Mouse (Mus musculus): ENCODE measurements around the gene Klhl7.

- TF ChIP-seq USF1 (IDR thresholded peaks at IDR 0.05; ENCODE audit: low read depth, low read length) (no peak), POLR2A (IDR thresholded peaks at IDR 0.05; ENCODE audit: control insufficient read depth in 1 of 2, insufficient read depth in 1 of 2, low read depth in 1 of 2, low read length in 2 of 2, poor library complexity in 1 of 2) (peak; percentile 81 to 88), TCF12 (IDR thresholded peaks at IDR 0.05; ENCODE audit: low read depth, low read length) (peak; percentile 68; the same call in 1 of the 2 replicates), CTCF (IDR thresholded peaks at IDR 0.05 in 2 of 3, conservative IDR thresholded peaks at IDR 0.05 in 1 of 3; ENCODE audit: control insufficient read depth in 1 of 3, insufficient read depth in 1 of 3, low read depth in 2 of 3, low read length in 3 of 3, poor library complexity in 1 of 3, severe bottlenecking in 1 of 3) (no peak), MAFK (IDR thresholded peaks at IDR 0.05; ENCODE audit: borderline replicate concordance, low read depth, low read length) (no peak), GABPA (IDR thresholded peaks at IDR 0.05; ENCODE audit: low read depth, low read length) (no peak), MAX (IDR thresholded peaks at IDR 0.05; ENCODE audit: low read length) (no peak; the same call in none of the 2 replicates), CHD2 (IDR thresholded peaks at IDR 0.05; ENCODE audit: low read length) (peak; percentile 62), POLR2AphosphoS2 (IDR thresholded peaks at IDR 0.05; ENCODE audit: low read length) (peak; percentile 44; the same call in 1 of the 2 replicates), GATA1 (IDR thresholded peaks at IDR 0.05; ENCODE audit: low read depth, low read length) (no peak)
These were observed at the start of gene Klhl7 for GRCm38 (mm10) chr5:24100106-24100809.
